Mouse (Mus musculus): ENCODE measurements at regions not wholly inside any gene's neighbourhood (a gene's known extent, or its start where the extent isn't known, plus 50 kb on each side); places are given as distances from the start of the nearest gene placed in this dataset.

DNA sequence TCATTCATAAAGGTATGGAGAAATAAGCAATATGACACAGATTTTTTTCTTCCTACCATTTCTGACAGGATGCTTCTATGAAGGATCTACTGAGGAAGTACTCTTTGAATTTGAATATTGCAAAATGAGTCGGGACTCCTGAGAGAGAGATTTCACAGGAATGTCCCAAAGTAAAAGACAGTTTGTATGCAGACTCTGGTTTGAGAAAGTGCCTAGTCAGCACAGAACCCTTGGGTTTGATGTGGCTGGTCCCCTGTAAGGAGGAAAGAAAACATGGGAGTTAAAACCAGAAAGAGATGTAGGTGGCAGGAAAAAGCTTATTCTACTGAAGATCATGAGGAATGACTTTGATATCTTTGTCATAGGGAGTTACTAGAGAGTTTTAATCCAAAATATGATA lies 405.6 kb upstream of the Klf4 start:
- WGBS (ENCODE audit: missing documents): 21% methylated on average over 1 of the region's 1 CpGs
- Histone ChIP-seq H3K4me3 (ENCODE audit: inconsistent target) (no peak overlapping the region), H3K36me3 (ENCODE audit: inconsistent target) (no peaks in the 10 kb centered on the region), H3K27ac (no peak overlapping the region), H3K79me2 (ENCODE audit: inconsistent target) (no peaks in the 10 kb centered on the region)

DNA sequence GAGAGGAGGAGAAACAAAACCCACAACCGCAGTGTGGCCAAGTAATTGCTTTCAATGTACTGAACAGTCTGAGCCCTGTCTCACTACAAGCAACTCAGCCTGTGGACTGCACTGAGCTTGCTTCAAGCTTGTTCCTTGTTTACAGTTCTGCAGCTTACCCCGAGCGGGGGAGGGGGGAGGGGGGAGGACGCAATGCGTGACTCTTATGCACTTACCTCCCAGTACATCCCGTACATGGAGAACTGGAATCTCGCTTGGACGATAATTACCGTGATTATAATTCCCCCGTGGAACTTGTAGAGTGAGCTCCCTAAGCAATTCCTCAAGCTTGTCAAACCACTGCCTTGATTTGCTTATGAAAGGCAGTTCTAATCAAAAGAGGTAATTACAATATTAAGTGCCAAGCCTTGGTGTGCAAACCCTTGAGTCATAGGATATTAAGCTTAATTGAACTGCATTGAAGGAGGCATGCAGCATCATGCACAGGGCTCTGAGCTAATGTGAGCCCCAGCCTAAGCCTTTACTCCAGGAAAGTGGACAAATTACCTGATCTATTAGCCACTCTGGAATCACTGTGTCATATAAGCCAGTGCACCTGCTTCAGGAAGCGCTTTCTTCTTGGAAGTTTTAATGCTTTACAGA lies 397.0 kb upstream of the Klf4 start:
- Histone ChIP-seq H3K27ac (no peak overlapping the region), H3K4me3 (ENCODE audit: inconsistent target) (no peak overlapping the region), H3K36me3 (ENCODE audit: inconsistent target) (no peaks in the 10 kb centered on the region), H3K79me2 (ENCODE audit: inconsistent target) (no peaks in the 10 kb centered on the region)
- 79% methylated on average over 11 of the region's 11 CpGs for WGBS (ENCODE audit: missing documents)

DNA sequence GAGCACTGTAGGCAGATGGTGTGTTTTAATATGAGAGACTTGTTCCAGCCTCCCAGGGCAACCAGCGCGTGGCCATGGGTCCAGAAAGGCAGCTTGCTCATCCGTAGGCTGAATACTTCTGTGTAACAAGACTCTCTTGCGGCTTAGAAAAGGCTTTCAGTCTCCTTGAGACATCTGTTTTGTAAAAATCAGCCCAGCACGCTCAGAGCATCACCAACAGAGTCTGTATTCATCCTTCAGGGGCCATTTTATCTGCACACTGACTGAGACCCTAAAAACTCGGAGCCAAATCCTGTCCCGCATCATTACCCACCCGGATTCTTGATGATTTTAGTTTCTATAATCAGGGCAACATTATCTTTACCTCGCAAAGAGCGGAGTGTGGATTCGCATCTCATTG lies 396.4 kb upstream of the Klf4 start:
- WGBS (ENCODE audit: missing documents): 93% methylated on average over 11 of the region's 11 CpGs
- H3K79me2 ChIP-seq (ENCODE audit: inconsistent target): no peaks in the 10 kb centered on the region
- H3K27ac ChIP-seq: no peak overlapping the region
- no peaks in the 10 kb centered on the region for H3K36me3 ChIP-seq (ENCODE audit: inconsistent target)
- H3K4me3 ChIP-seq (ENCODE audit: inconsistent target): no peak overlapping the region

DNA sequence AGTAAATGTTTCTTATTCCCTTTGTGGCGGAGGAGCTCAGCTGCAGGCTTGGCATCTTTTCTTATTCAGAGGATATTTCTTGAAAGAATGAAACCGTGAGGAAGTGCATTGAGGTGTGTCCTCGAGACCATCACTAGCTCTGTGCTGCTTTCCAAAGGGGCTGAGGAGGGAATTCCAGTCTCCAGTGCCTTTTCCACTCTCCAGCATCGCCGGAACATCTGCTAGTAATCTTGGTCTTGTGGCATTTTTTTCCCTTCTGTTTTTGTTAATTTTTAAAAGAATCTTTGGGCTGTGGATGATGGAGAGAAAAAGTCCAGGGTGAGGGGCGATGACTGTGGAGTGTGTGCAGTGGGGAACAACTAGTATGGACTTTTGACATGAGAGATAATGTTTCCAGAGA lies 395.9 kb upstream of the Klf4 start:
- no peak overlapping the region for H3K27ac ChIP-seq
- no peaks in the 10 kb centered on the region for H3K79me2 ChIP-seq (ENCODE audit: inconsistent target)
- no peak overlapping the region for H3K4me3 ChIP-seq (ENCODE audit: inconsistent target)
- WGBS (ENCODE audit: missing documents): 97% methylated on average over 6 of the region's 6 CpGs
- no peaks in the 10 kb centered on the region for H3K36me3 ChIP-seq (ENCODE audit: inconsistent target)

DNA sequence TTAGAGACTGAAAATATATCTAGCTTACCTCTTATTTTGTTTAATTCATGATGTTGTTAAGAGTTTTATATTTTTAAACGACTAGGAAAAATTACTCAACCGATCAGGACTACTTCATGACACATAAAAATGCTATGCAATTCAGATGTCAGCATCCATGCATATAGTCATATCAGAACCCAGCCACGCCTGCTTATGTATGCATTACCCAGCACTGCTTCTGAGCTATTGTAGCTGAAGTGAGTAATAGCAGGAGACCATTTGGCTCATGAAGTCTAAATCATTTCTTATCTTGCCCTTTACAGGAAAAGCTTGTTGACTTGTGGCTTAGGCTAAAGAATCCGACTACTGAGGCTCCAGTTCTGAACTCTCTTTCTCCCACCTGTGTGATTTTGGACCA lies 395.1 kb upstream of the Klf4 start:
- WGBS (ENCODE audit: missing documents): 74% methylated on average over 4 of the region's 4 CpGs
- Histone ChIP-seq H3K79me2 (ENCODE audit: inconsistent target) (no peaks in the 10 kb centered on the region), H3K27ac (no peak overlapping the region), H3K4me3 (ENCODE audit: inconsistent target) (no peak overlapping the region), H3K36me3 (ENCODE audit: inconsistent target) (no peaks in the 10 kb centered on the region)

DNA sequence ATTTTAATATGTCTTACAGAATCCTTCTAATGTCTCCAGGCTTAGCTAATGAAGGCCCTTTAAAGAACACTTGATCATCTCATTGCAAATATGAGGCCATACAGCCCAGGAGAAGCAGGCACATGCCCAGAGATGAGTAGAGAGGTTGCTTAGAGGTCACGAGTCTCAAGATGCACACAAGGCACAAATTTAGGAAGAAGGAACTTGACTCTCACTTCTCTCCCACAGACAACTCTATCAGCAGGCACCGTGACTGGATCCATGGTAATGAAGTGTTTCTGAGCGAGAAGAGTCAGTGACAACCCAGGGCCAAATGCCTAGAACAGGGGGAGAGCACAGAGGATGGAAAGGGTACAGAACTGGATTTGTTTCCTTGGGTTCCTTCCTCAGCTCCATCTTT lies 392.7 kb upstream of the Klf4 start:
- no peak overlapping the region for H3K4me3 ChIP-seq (ENCODE audit: inconsistent target)
- no peaks in the 10 kb centered on the region for H3K36me3 ChIP-seq (ENCODE audit: inconsistent target)
- 52% methylated on average over 3 of the region's 3 CpGs for WGBS (ENCODE audit: missing documents)
- no peak overlapping the region for H3K27ac ChIP-seq
- no peaks in the 10 kb centered on the region for H3K79me2 ChIP-seq (ENCODE audit: inconsistent target)

DNA sequence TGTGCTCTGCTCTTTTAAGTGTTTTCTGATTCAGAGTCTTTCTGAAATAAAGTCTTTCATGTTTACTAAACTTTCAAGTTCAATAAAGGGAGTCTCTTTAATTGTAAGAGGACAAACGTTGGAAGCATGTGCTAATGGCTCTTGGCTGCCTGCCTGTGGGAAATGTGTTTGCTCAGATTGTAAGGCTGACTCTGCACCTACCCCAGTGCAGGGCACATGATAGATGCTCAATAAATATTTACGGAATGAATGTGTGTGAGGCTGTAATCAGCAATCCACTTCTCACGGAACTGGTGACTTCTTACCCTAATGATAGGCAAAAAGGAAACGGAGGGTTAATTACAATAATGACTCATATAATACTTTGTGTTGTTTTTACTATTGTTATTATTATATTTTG lies 389.0 kb upstream of the Klf4 start:
- Histone ChIP-seq H3K27ac (no peak overlapping the region), H3K4me3 (ENCODE audit: inconsistent target) (no peak overlapping the region), H3K36me3 (ENCODE audit: inconsistent target) (no peaks in the 10 kb centered on the region), H3K79me2 (ENCODE audit: inconsistent target) (no peaks in the 10 kb centered on the region)
- WGBS (ENCODE audit: missing documents): 79% methylated on average over 3 of the region's 4 CpGs

DNA sequence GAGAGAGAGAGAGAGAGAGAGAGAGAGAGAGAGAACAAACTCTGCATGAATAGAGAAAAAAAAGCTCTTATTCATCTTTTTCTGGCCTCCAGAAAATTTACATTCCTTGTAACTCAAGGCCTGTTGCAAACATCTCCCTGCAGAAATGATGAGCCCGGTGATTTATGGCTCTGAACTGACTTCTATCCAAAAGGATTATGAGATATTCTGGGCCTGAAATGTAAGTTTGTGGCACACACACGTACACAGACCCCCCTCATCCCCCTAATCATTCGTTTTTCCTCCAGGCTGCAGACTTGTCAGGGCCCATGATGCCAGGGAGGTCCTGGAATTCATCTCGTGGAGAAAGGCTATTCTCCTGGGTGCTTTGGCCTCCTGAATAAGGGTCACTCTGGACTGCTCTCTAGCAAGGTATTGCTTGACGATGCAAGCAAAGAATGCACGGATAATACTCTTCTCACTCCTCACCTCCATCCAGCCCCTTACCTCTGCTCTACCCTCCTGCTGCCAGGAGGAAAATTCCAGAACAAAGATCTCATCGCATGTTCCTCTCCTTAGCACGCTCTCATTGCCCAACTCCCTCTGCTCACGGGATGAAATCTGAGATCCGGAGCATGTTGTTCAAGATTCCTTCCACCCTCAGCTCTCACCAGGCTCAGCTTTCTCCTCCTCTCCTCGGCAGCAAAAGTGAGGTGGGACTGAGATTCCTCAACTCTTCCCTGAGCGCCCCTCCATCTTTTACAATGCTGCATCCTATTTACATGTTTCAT lies 362.0 kb upstream of the Klf4 start:
- Histone ChIP-seq H3K4me3 (ENCODE audit: inconsistent target) (no peak overlapping the region), H3K79me2 (ENCODE audit: inconsistent target) (no peaks in the 10 kb centered on the region), H3K27ac (no peak overlapping the region), H3K36me3 (ENCODE audit: inconsistent target) (no peaks in the 10 kb centered on the region)
- WGBS (ENCODE audit: missing documents): 90% methylated on average over 11 of the region's 12 CpGs

DNA sequence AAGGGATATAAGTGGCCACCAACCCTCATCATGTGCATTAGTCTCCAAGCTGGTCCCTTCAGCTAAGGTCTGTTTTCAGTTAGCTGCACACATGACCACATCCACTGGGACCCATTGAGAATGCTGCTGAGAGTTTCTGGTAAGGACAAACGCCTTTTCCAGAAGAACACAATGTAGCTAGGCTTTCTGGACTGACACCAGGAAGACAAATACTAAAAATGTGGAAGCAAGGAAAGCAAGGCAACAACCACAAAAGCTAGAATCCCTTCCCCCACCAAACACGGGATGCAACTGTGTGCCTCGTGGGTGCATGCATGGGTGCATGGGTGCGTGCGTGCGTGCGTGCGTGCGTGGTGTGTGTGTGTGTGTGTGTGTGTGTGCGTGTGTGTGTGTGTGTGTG lies 359.4 kb upstream of the Klf4 start:
- Histone ChIP-seq H3K79me2 (ENCODE audit: inconsistent target) (no peaks in the 10 kb centered on the region), H3K4me3 (ENCODE audit: inconsistent target) (no peak overlapping the region), H3K36me3 (ENCODE audit: inconsistent target) (no peaks in the 10 kb centered on the region), H3K27ac (no peak overlapping the region)
- 95% methylated on average over 3 of the region's 10 CpGs for WGBS (ENCODE audit: missing documents)

DNA sequence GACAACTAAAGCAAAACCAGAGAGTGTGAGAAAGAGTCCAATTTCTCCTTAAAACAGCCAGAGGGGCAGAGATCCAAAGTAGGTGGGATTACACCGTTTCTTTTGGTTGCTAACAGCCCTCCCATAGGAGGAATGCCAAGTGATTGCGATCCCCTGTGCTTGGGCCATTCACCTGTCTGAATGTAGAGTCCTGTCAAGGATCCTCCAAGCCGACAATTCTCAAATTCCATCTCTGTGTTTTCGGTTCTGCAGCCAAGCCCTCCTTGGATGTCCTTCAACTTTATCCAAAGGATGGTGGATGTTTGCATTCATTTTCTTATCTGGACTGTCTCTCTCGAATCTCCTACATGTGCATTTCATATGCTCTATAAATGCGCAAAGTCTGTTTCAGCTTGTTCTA lies 355.3 kb upstream of the Klf4 start:
- H3K27ac ChIP-seq: no peak overlapping the region
- WGBS (ENCODE audit: missing documents): 93% methylated on average over 6 of the region's 6 CpGs
- H3K36me3 ChIP-seq (ENCODE audit: inconsistent target): no peaks in the 10 kb centered on the region
- no peak overlapping the region for H3K4me3 ChIP-seq (ENCODE audit: inconsistent target)
- no peaks in the 10 kb centered on the region for H3K79me2 ChIP-seq (ENCODE audit: inconsistent target)

DNA sequence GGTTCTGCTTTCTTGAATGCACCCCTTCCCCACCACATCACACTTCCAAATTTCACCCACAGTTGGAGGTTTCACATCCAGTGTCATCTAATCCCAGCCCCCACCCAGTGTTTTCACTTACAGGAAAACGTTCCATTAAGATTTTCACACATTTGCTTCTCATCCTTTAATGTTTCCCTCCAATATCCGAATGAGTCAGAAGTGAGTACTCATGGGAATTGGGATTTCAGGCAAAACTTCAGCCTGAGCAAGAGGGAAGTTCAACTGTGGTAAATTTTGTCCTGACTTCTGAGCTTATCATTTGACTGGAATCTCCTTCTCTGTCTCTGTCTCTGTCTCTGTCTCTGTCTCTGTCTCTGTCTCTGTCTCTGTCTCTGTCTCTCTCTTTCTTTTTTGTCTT lies 350.3 kb upstream of the Klf4 start:
- H3K4me3 ChIP-seq (ENCODE audit: inconsistent target): no peak overlapping the region
- WGBS (ENCODE audit: missing documents): 72% methylated on average over 2 of the region's 2 CpGs
- H3K79me2 ChIP-seq (ENCODE audit: inconsistent target): no peaks in the 10 kb centered on the region
- H3K27ac ChIP-seq: no peak overlapping the region
- no peaks in the 10 kb centered on the region for H3K36me3 ChIP-seq (ENCODE audit: inconsistent target)

DNA sequence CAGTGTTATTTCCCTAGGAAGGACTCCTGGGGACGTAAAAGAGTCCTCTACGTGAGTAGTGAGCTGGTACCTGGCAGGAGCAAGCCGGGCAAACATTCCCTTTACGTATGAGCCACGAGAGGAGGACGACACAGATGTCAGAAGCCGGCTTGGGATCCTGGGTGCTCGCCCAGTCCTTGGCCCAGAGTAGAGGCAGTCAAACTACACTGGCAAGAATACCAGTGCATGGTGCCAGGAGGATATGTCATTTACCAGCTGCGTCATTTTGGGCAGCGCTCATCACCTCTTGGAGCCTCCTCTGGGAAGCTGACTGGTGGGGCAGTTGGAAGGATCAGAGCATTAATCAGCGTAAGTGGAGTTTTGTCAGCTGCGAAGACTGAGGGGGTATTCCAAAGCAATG lies 343.0 kb upstream of the Klf4 start:
- Histone ChIP-seq H3K79me2 (ENCODE audit: inconsistent target) (no peaks in the 10 kb centered on the region), H3K36me3 (ENCODE audit: inconsistent target) (no peaks in the 10 kb centered on the region), H3K27ac (no peak overlapping the region), H3K4me3 (ENCODE audit: inconsistent target) (no peak overlapping the region)
- 94% methylated on average over 12 of the region's 12 CpGs for WGBS (ENCODE audit: missing documents)

DNA sequence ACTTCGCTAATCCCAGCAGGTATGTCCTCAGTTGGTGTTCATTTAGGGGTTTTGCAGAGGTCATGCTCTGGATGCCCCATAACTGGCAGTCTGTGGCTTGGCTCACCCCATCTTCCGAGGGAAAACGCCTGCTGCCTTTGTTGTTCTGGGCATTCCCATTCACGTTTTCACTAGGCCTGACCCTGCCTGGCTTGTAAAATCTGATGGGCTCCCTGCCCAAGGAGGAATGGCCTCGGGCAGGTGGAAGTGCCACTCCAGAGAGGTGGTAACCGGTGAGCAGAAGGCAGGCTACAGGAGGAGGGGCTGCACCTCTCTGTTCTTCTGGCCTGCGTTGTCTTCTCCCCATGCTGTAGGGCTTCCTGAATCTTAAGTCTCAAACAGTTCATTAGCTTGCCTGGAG lies 342.6 kb upstream of the Klf4 start:
- 83% methylated on average over 7 of the region's 7 CpGs for WGBS (ENCODE audit: missing documents)
- Histone ChIP-seq H3K36me3 (ENCODE audit: inconsistent target) (no peaks in the 10 kb centered on the region), H3K4me3 (ENCODE audit: inconsistent target) (no peak overlapping the region), H3K79me2 (ENCODE audit: inconsistent target) (no peaks in the 10 kb centered on the region), H3K27ac (no peak overlapping the region)

DNA sequence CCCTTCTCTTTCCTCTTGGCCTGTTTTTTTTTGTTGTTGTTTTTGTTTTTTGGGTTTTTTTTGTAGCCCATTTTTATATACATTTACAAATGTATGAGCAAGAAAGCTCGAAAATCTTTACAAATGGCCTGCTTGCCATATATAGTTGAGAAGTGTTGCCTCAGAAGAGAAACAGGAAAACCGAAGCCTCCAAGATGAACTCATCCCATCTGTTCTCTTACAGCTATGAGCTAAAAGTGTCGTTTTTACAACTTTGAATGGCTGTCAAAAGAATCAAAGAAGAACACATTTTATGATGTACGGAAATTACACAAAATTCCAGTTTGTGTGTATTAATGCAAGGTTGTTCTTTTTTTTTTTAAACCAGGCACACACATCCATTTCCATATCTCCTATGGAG lies 342.0 kb upstream of the Klf4 start:
- WGBS (ENCODE audit: missing documents): 82% methylated on average over 4 of the region's 4 CpGs
- no peak overlapping the region for H3K27ac ChIP-seq
- no peak overlapping the region for H3K4me3 ChIP-seq (ENCODE audit: inconsistent target)
- no peaks in the 10 kb centered on the region for H3K36me3 ChIP-seq (ENCODE audit: inconsistent target)
- no peaks in the 10 kb centered on the region for H3K79me2 ChIP-seq (ENCODE audit: inconsistent target)

DNA sequence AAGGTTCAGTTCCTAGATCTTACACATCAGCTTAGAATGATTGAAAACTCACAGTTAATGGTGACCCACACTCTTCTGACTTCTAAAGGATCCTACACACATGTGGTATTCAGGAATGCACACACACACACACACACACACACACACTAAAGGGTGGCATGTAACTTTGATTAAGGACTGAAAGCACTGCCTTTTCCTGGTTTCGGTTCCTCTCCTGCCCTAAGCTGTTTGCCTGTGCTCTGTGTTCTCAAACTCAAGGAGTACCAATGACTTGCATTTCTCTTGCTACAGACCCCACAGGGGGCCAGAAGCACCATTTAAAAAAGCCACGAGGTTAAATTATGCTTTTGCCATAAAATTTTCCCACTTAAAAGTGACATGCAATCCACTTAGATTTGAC lies 327.8 kb upstream of the Klf4 start:
- Histone ChIP-seq H3K79me2 (ENCODE audit: inconsistent target) (no peaks in the 10 kb centered on the region), H3K36me3 (ENCODE audit: inconsistent target) (no peaks in the 10 kb centered on the region), H3K4me3 (ENCODE audit: inconsistent target) (no peak overlapping the region), H3K27ac (no peak overlapping the region)
- WGBS (ENCODE audit: missing documents): 9% methylated on average over 2 of the region's 2 CpGs

Data from macrophage (primary cell).